Mouse (Mus musculus): ENCODE results near the gene Ebp. TPM values are rescaled to one million over a fixed set of nuclear protein-coding genes. Genes with fewer than 3 reads are reported as not detected.

The Ebp gene
- polyA plus RNA-seq, 1 experiment, result 116 TPM

DNA sequence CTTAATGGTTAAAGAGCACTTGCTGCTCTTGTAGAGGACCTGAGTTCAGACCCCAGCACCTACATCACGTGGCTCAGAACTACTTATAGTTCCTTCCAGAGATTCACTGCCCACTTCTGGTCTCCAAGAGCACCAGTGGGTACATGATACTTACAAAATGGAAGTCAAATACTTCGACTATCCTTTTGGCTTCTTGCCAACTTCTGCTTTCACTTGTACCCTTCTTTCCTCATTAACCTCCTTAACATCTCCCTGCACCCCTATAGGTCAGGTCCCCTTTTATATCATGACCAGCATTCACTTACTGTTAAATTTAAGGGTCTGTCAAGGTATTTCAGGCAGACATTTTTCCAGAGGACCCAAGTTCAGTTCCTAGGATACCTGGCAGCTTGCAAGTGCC lies 57.4 kb downstream of the Ebp start:
- Histone ChIP-seq H3K36me3 (ENCODE audit: control insufficient read depth, insufficient read depth) (peaks cover 8% of the 10 kb centered on the region), H3K4me2 (ENCODE audit: low read depth) (no peak overlapping the region), H3K4me3 (no peak overlapping the region), H3ac (ENCODE audit: control insufficient read depth, insufficient read length) (no peak overlapping the region), H3K79me2 (ENCODE audit: control insufficient read depth, insufficient read depth) (peaks cover 6% of the 10 kb centered on the region), H3K27me3 (ENCODE audit: control insufficient read depth, insufficient read depth, insufficient read length) (no peaks in the 10 kb centered on the region)
- TF ChIP-seq CEBPB (IDR thresholded peaks at IDR 0.05; ENCODE audit: insufficient read depth, poor library complexity, severe bottlenecking) (no peak), POLR2A (IDR thresholded peaks at IDR 0.05; ENCODE audit: insufficient read length, low read depth) (no peak), MAX (IDR thresholded peaks at IDR 0.05; ENCODE audit: low read depth) (no peak), POLR2AphosphoS2 (IDR thresholded peaks at IDR 0.05; ENCODE audit: insufficient read length, low read depth) (no peak), TCF3 (IDR thresholded peaks at IDR 0.05; ENCODE audit: insufficient read length, low read depth) (no peak), USF1 (IDR thresholded peaks at IDR 0.05; ENCODE audit: low read depth) (no peak), SRF (IDR thresholded peaks at IDR 0.05; ENCODE audit: control insufficient read depth, insufficient read length, low read depth) (no peak), MYOD1 (IDR thresholded peaks at IDR 0.05; ENCODE audit: control insufficient read depth in 1 of 3, insufficient read length in 2 of 3, low read depth in 2 of 3) (no peak), MYOG (IDR thresholded peaks at IDR 0.05; ENCODE audit: control insufficient read depth in 1 of 3, insufficient read depth in 1 of 3, insufficient read length in 2 of 3, low read depth in 2 of 3) (no peak), TCF12 (IDR thresholded peaks at IDR 0.05; ENCODE audit: insufficient read depth, poor library complexity, severe bottlenecking) (no peak), REST (IDR thresholded peaks at IDR 0.05; ENCODE audit: insufficient read depth, insufficient read length) (no peak), E2F4 (IDR thresholded peaks at IDR 0.05; ENCODE audit: insufficient read depth) (no peak)

Other genes starting within 250 kb of the Ebp start
- 11.5 TPM for gene Hdac6, start 245.6 kb downstream of the Ebp start, polyA plus RNA-seq (2012; fragmentation: generic; extraction: Trizol)
- not detected for gene Gata1, start 215.4 kb downstream of the Ebp start, polyA plus RNA-seq (2012; fragmentation: generic; extraction: Trizol)
- gene Glod5, start 175.0 kb downstream of the Ebp start, polyA plus RNA-seq (2012; fragmentation: generic; extraction: Trizol), result not detected
- gene Suv39h1, start 118.8 kb downstream of the Ebp start, polyA plus RNA-seq (2012; fragmentation: generic; extraction: Trizol), result 16.0 TPM
- 0.19 TPM for gene Was, start 103.0 kb downstream of the Ebp start, polyA plus RNA-seq (2012; fragmentation: generic; extraction: Trizol)
- 16.1 TPM for gene Wdr13, start 60.6 kb downstream of the Ebp start, polyA plus RNA-seq (2012; fragmentation: generic; extraction: Trizol)
- gene Rbm3, start 47.6 kb downstream of the Ebp start, polyA plus RNA-seq (2012; fragmentation: generic; extraction: Trizol), result 236 TPM
- gene Tbc1d25, start 17.3 kb downstream of the Ebp start, polyA plus RNA-seq (2012; fragmentation: generic; extraction: Trizol), result 12.5 TPM
- 67.5 TPM for gene Porcn, start 13.0 kb upstream of the Ebp start, polyA plus RNA-seq (2012; fragmentation: generic; extraction: Trizol)
- gene Ftsj1, start 58.9 kb upstream of the Ebp start, polyA plus RNA-seq (2012; fragmentation: generic; extraction: Trizol), result 32.6 TPM
- not detected for gene Slc38a5, start 77.6 kb upstream of the Ebp start, polyA plus RNA-seq (2012; fragmentation: generic; extraction: Trizol)
- not detected for gene Ssxb10, start 133.9 kb upstream of the Ebp start, polyA plus RNA-seq (2012; fragmentation: generic; extraction: Trizol)
- gene Ssxb9, start 173.5 kb upstream of the Ebp start, polyA plus RNA-seq (2012; fragmentation: generic; extraction: Trizol), result not detected
- not detected for gene Ssxb1, start 219.8 kb upstream of the Ebp start, polyA plus RNA-seq (2012; fragmentation: generic; extraction: Trizol)